Mouse (Mus musculus) hindbrain, embryonic 10.5 days (tissue): ENCODE data around the gene Dner. TPM values are rescaled to one million over a fixed set of nuclear protein-coding genes. Genes with fewer than 3 reads are reported as not detected.

Source experiments
- DNase-seq: peaks from one replicate; pipeline ENCODE4 v3.0.0-alpha.2; 2017; ENCODE audit warnings: low spot score
- H3K27ac ChIP-seq: fragments of 300-500 bp; sonication (generic); 2 replicates; pipeline ENCODE4 v1.5.1; 2016; ENCODE audit warnings: mild to moderate bottlenecking, moderate library complexity
- H3K27me3 ChIP-seq: fragments of 300-500 bp; sonication (generic); 2 replicates; pipeline ENCODE4 v1.6.1; 2016; ENCODE audit warnings: mild to moderate bottlenecking; ENCODE audit not compliant: poor library complexity, insufficient read depth, severe bottlenecking
- H3K36me3 ChIP-seq: fragments of 300-500 bp; sonication (generic); 2 replicates; pipeline ENCODE4 v1.6.1; 2016; ENCODE audit warnings: mild to moderate bottlenecking, moderate library complexity
- H3K4me1 ChIP-seq: fragments of 300-500 bp; sonication (generic); replicated peaks from 2 replicates; pipeline ENCODE4 v1.6.1; 2016; ENCODE audit warnings: mild to moderate bottlenecking
- H3K4me3 ChIP-seq: fragments of 300-500 bp; sonication (generic); 2 replicates; pipeline ENCODE4 v1.5.1; 2016; ENCODE audit warnings: mild to moderate bottlenecking, moderate library complexity
- H3K9me3 ChIP-seq: fragments of 300-500 bp; sonication (generic); 2 replicates; pipeline ENCODE4 v1.6.1; 2016; ENCODE audit warnings: mild to moderate bottlenecking, moderate library complexity
- WGBS: fragments of 180-500 bp; shearing (Covaris S2); methylation state at CpG from one replicate; pipeline ENCODE4 v1.1.7; 2016; 5-methylcytosine and 5-hydroxymethylcytosine counted together
- polyA plus RNA-seq: library from polyadenylated mRNA; unstranded; fragments of >200 nt; fragmentation: Nextera tagmentation; extraction: Ambion mirVana; gene quantifications from 2 replicates; pipeline ENCODE4 v1.2.1, GENCODE M21; 2016

Gene Dner
- polyA plus RNA-seq, 1 experiment from 2014 or later: 37.3 TPM

GRCm38 (mm10) chr1:84694688-84695474, 1.1 kb downstream of the Dner start:
- H3K27me3 ChIP-seq: peaks cover 39% of the 10 kb centered on the region
- H3K27ac ChIP-seq: peak overlapping the region; percentile 84
- WGBS: 11% methylated on average over 26 of the region's 26 CpGs
- peak; percentile 34 for DNase-seq
- peaks cover 20% of the 10 kb centered on the region for H3K4me1 ChIP-seq
- no peaks in the 10 kb centered on the region for H3K36me3 ChIP-seq
- peak overlapping the region; percentile 80 for H3K4me3 ChIP-seq
- H3K9me3 ChIP-seq: no peaks in the 10 kb centered on the region

- DNase-seq: no peak
- whole genome bisulfite sequencing: 71% methylated on average over 4 of the region's 4 CpGs
These were observed 18.1 kb downstream of the Dner start for GRCm38 (mm10) chr1:84677910-84678309.

GRCm38 (mm10) chr1:84668100-84668846, 27.7 kb downstream of the Dner start:
- no peak for DNase-seq
- WGBS: 86% methylated on average over 7 of the region's 7 CpGs
- H3K36me3 ChIP-seq: no peaks in the 10 kb centered on the region
- no peak overlapping the region for H3K4me3 ChIP-seq
- peaks cover 9% of the 10 kb centered on the region for H3K4me1 ChIP-seq
- no peak overlapping the region for H3K27ac ChIP-seq
- no peaks in the 10 kb centered on the region for H3K9me3 ChIP-seq
- no peaks in the 10 kb centered on the region for H3K27me3 ChIP-seq

More at GRCm38 (mm10) chr1:84677910-84678309, 18.1 kb downstream of the Dner start:
- Histone ChIP-seq H3K4me3 (no peak overlapping the region), H3K4me1 (no peaks in the 10 kb centered on the region), H3K27me3 (no peaks in the 10 kb centered on the region), H3K9me3 (no peaks in the 10 kb centered on the region), H3K36me3 (no peaks in the 10 kb centered on the region), H3K27ac (no peak overlapping the region)

- H3K4me3 ChIP-seq: no peak overlapping the region
- H3K27ac ChIP-seq: no peak overlapping the region
- H3K4me1 ChIP-seq: peaks cover 9% of the 10 kb centered on the region
- DNase-seq: no peak
- no peaks in the 10 kb centered on the region for H3K36me3 ChIP-seq
- no peaks in the 10 kb centered on the region for H3K9me3 ChIP-seq
- H3K27me3 ChIP-seq: no peaks in the 10 kb centered on the region
- WGBS: 85% methylated on average over 4 of the region's 4 CpGs
These were observed 28.4 kb downstream of the Dner start for GRCm38 (mm10) chr1:84667660-84668059.

GRCm38 (mm10) chr1:84664377-84665118, 31.5 kb downstream of the Dner start:
- Histone ChIP-seq H3K27me3 (no peaks in the 10 kb centered on the region), H3K4me1 (peaks cover 9% of the 10 kb centered on the region), H3K36me3 (no peaks in the 10 kb centered on the region), H3K9me3 (no peaks in the 10 kb centered on the region), H3K4me3 (no peak overlapping the region), H3K27ac (no peak overlapping the region; the same call in 1 of the 2 replicates)
- no peak for DNase-seq
- 35% methylated on average over 4 of the region's 4 CpGs for WGBS

GRCm38 (mm10) chr1:84646781-84647180, 49.2 kb downstream of the Dner start:
- no peak overlapping the region for H3K4me3 ChIP-seq
- H3K9me3 ChIP-seq: no peaks in the 10 kb centered on the region
- no peaks in the 10 kb centered on the region for H3K36me3 ChIP-seq
- WGBS: 93% methylated on average over 2 of the region's 2 CpGs
- no peaks in the 10 kb centered on the region for H3K27me3 ChIP-seq
- no peak overlapping the region for H3K27ac ChIP-seq
- no peaks in the 10 kb centered on the region for H3K4me1 ChIP-seq
- DNase-seq: no peak

- no peak overlapping the region for H3K27ac ChIP-seq
- H3K4me3 ChIP-seq: no peak overlapping the region
- no peaks in the 10 kb centered on the region for H3K9me3 ChIP-seq
- WGBS: 63% methylated on average over 4 of the region's 4 CpGs
- H3K36me3 ChIP-seq: no peaks in the 10 kb centered on the region
- no peaks in the 10 kb centered on the region for H3K27me3 ChIP-seq
- DNase-seq: no peak
- H3K4me1 ChIP-seq: peaks cover 9% of the 10 kb centered on the region
These were observed 55.6 kb downstream of the Dner start for GRCm38 (mm10) chr1:84640463-84640862.

- H3K36me3 ChIP-seq: no peaks in the 10 kb centered on the region
- H3K9me3 ChIP-seq: no peaks in the 10 kb centered on the region
- 23% methylated on average over 6 of the region's 6 CpGs for WGBS
- H3K27ac ChIP-seq: no peak overlapping the region
- H3K4me3 ChIP-seq: no peak overlapping the region
- no peaks in the 10 kb centered on the region for H3K27me3 ChIP-seq
- no peak for DNase-seq
- peaks cover 9% of the 10 kb centered on the region for H3K4me1 ChIP-seq
These were observed 59.1 kb downstream of the Dner start for GRCm38 (mm10) chr1:84636890-84637289.

GRCm38 (mm10) chr1:84628244-84628643, 67.8 kb downstream of the Dner start:
- Histone ChIP-seq H3K4me1 (peaks cover 3% of the 10 kb centered on the region), H3K9me3 (no peaks in the 10 kb centered on the region), H3K27me3 (no peaks in the 10 kb centered on the region), H3K36me3 (no peaks in the 10 kb centered on the region), H3K27ac (no peak overlapping the region), H3K4me3 (no peak overlapping the region)
- WGBS: 93% methylated on average over 6 of the region's 6 CpGs
- no peak for DNase-seq

- peak; percentile 34 for DNase-seq
- peak overlapping the region; percentile 37; the same call in 1 of the 2 replicates for H3K27ac ChIP-seq
- 22% methylated on average over 12 of the region's 12 CpGs for WGBS
These were observed 73.0 kb downstream of the Dner start for GRCm38 (mm10) chr1:84622978-84623554.

GRCm38 (mm10) chr1:84621308-84621707, 74.7 kb downstream of the Dner start:
- 51% methylated on average over 3 of the region's 3 CpGs for WGBS
- H3K9me3 ChIP-seq: no peaks in the 10 kb centered on the region
- H3K27ac ChIP-seq: peak overlapping the region; percentile 70; the same call in 1 of the 2 replicates
- peak; percentile 51 for DNase-seq
- H3K4me1 ChIP-seq: peaks cover 38% of the 10 kb centered on the region
- H3K4me3 ChIP-seq: no peak overlapping the region
- no peaks in the 10 kb centered on the region for H3K36me3 ChIP-seq
- no peaks in the 10 kb centered on the region for H3K27me3 ChIP-seq

More at GRCm38 (mm10) chr1:84622978-84623554, 73.0 kb downstream of the Dner start:
- H3K9me3 ChIP-seq: no peaks in the 10 kb centered on the region
- no peaks in the 10 kb centered on the region for H3K36me3 ChIP-seq
- H3K27me3 ChIP-seq: no peaks in the 10 kb centered on the region
- no peak overlapping the region for H3K4me3 ChIP-seq
- peaks cover 29% of the 10 kb centered on the region for H3K4me1 ChIP-seq

GRCm38 (mm10) chr1:84619131-84619760, 76.8 kb downstream of the Dner start:
- Histone ChIP-seq H3K4me3 (no peak overlapping the region), H3K27me3 (no peaks in the 10 kb centered on the region), H3K36me3 (no peaks in the 10 kb centered on the region), H3K4me1 (peaks cover 45% of the 10 kb centered on the region), H3K27ac (no peak overlapping the region), H3K9me3 (no peaks in the 10 kb centered on the region)
- 58% methylated on average over 16 of the region's 16 CpGs for WGBS
- no peak for DNase-seq
